Mouse (Mus musculus) MEL (cell line): Measurements from ENCODE around the gene Samd4. TPM values are rescaled to one million over a fixed set of nuclear protein-coding genes. Genes with fewer than 3 reads are reported as not detected.

Experiments
- DNase-seq: peaks from one replicate; pipeline ENCODE4 v3.0.0; 2011; ENCODE audit warnings: low read depth, low spot score
- H3K27ac ChIP-seq: 2 replicates; pipeline ENCODE4 v1.5.1; 2012; ENCODE audit warnings: low read depth, mild to moderate bottlenecking, control low read depth, low read length, moderate library complexity; ENCODE audit not compliant: control insufficient read depth
- H3K27me3 ChIP-seq, 2 experiments: fragments of 150-350 bp in 1 of 2; sonication (generic) in 1 of 2; 2 replicates each; pipeline ENCODE4 v1.6.1; 2012; ENCODE audit warnings: low read length in 2 of 2, mild to moderate bottlenecking in 2 of 2, improper control_type of control experiment in 1 of 2, moderate library complexity in 1 of 2; ENCODE audit not compliant: insufficient read depth in 2 of 2, control insufficient read depth in 1 of 2
- H3K36me3 ChIP-seq, 2 experiments: 2 replicates each; pipeline ENCODE4 v1.6.1; 2012 to 2014; ENCODE audit warnings: low read length in 2 of 2, improper control_type of control experiment in 1 of 2, inconsistent platforms in 1 of 2, mild to moderate bottlenecking in 1 of 2; ENCODE audit not compliant: insufficient read depth in 2 of 2, control insufficient read depth in 1 of 2
- H3K4me1 ChIP-seq, 2 experiments: fragments of 150-350 bp in 1 of 2; sonication (generic) in 1 of 2; 2 replicates each; pipeline ENCODE4 v1.6.1; 2012; ENCODE audit warnings: low read length in 2 of 2, improper control_type of control experiment in 1 of 2, mild to moderate bottlenecking in 1 of 2; ENCODE audit not compliant: insufficient read depth in 2 of 2, control insufficient read depth in 1 of 2
- H3K4me3 ChIP-seq, 2 experiments: fragments of 150-350 bp in 1 of 2; sonication (generic) in 1 of 2; 2 replicates each; pipeline ENCODE4 v1.5.1; 2012; ENCODE audit warnings: low read depth in 2 of 2, low read length in 2 of 2, mild to moderate bottlenecking in 2 of 2, moderate library complexity in 2 of 2, control low read depth in 1 of 2, improper control_type of control experiment in 1 of 2; ENCODE audit not compliant: control insufficient read depth in 1 of 2, insufficient read depth in 1 of 2
- H3K79me2 ChIP-seq: 2 replicates; pipeline ENCODE4 v1.6.1; 2012; ENCODE audit warnings: mild to moderate bottlenecking, low read length, moderate library complexity; ENCODE audit not compliant: control insufficient read depth, poor library complexity, insufficient read depth
- H3K9ac ChIP-seq: 2 replicates; pipeline ENCODE4 v1.6.1; 2012; ENCODE audit warnings: low read depth, mild to moderate bottlenecking, control low read depth, low read length, moderate library complexity; ENCODE audit not compliant: control insufficient read depth, poor library complexity, severe bottlenecking
- H3K9me3 ChIP-seq: fragments of 150-350 bp; sonication (generic); replicated peaks from 2 replicates; pipeline ENCODE4 v1.6.1; 2012; ENCODE audit warnings: mild to moderate bottlenecking, low read length, improper control_type of control experiment, moderate library complexity; ENCODE audit not compliant: insufficient read depth
- CHD1 ChIP-seq: IDR thresholded peaks from 2 replicates; pipeline ENCODE4 v1.6.1; 2012; ENCODE audit warnings: low read depth, mild to moderate bottlenecking, inconsistent platforms, low read length, improper control_type of control experiment
- CHD2 ChIP-seq: IDR thresholded peaks from 2 replicates; pipeline ENCODE4 v1.6.1; 2011; ENCODE audit warnings: low read length, improper control_type of control experiment
- EP300 ChIP-seq, 2 experiments: IDR thresholded peaks; 2 replicates each; pipeline ENCODE4 v1.6.1; 2011; ENCODE audit warnings: improper control_type of control experiment in 2 of 2, low read length in 2 of 2, low read depth in 1 of 2, mild to moderate bottlenecking in 1 of 2
- ETS1 ChIP-seq: IDR thresholded peaks from 2 replicates; pipeline ENCODE4 v1.6.1; 2012; ENCODE audit warnings: low read depth, mild to moderate bottlenecking, inconsistent platforms, low read length, improper control_type of control experiment, moderate library complexity
- GABPA ChIP-seq: IDR thresholded peaks from 2 replicates; pipeline ENCODE4 v1.6.1; 2012; ENCODE audit warnings: low read depth, mild to moderate bottlenecking, inconsistent platforms, low read length, improper control_type of control experiment, moderate library complexity
- GATA1 ChIP-seq: IDR thresholded peaks from 2 replicates; pipeline ENCODE4 v1.6.1; 2011; ENCODE audit warnings: low read depth, low read length, improper control_type of control experiment
- HCFC1 ChIP-seq: IDR thresholded peaks from 2 replicates; pipeline ENCODE4 v1.6.1; 2012; ENCODE audit warnings: low read depth, mild to moderate bottlenecking, inconsistent platforms, low read length, improper control_type of control experiment, moderate library complexity
- MAX ChIP-seq: IDR thresholded peaks from 2 replicates; pipeline ENCODE4 v1.6.1; 2011; ENCODE audit warnings: low read length, improper control_type of control experiment
- MAZ ChIP-seq: IDR thresholded peaks from 2 replicates; pipeline ENCODE4 v1.6.1; 2012; ENCODE audit warnings: low read depth, mild to moderate bottlenecking, inconsistent platforms, low read length, improper control_type of control experiment
- MEF2A ChIP-seq: IDR thresholded peaks from 2 replicates; pipeline ENCODE4 v1.6.1; 2014; ENCODE audit warnings: low read depth, mild to moderate bottlenecking, inconsistent platforms, low read length, improper control_type of control experiment; ENCODE audit not compliant: poor library complexity, insufficient replicate concordance, severe bottlenecking; ENCODE audit errors: extremely low read depth
- MYC ChIP-seq: IDR thresholded peaks from 2 replicates; pipeline ENCODE4 v1.6.1; 2011; ENCODE audit warnings: low read depth, mild to moderate bottlenecking, low read length, improper control_type of control experiment, moderate library complexity
- NELFE ChIP-seq: IDR thresholded peaks from 2 replicates; pipeline ENCODE4 v1.6.1; 2011; ENCODE audit warnings: low read depth, low read length, improper control_type of control experiment
- NRF1 ChIP-seq: IDR thresholded peaks from 2 replicates; pipeline ENCODE4 v1.6.1; 2014; ENCODE audit warnings: low read depth, mild to moderate bottlenecking, inconsistent platforms, low read length, improper control_type of control experiment, moderate library complexity; ENCODE audit not compliant: poor library complexity, insufficient read depth, severe bottlenecking
- RCOR1 ChIP-seq: IDR thresholded peaks from 2 replicates; pipeline ENCODE4 v1.6.1; 2012; ENCODE audit warnings: low read depth, mild to moderate bottlenecking, inconsistent platforms, low read length, improper control_type of control experiment
- TBP ChIP-seq: IDR thresholded peaks from 2 replicates; pipeline ENCODE4 v1.8.0; 2011; ENCODE audit warnings: low read depth, low read length, improper control_type of control experiment
- TCF12 ChIP-seq: IDR thresholded peaks from 2 replicates; pipeline ENCODE4 v1.6.1; 2014; ENCODE audit warnings: low read depth, mild to moderate bottlenecking, inconsistent platforms, low read length, improper control_type of control experiment, moderate library complexity
- USF1 ChIP-seq: IDR thresholded peaks from 2 replicates; pipeline ENCODE4 v1.6.1; 2014; ENCODE audit warnings: low read depth, mild to moderate bottlenecking, inconsistent platforms, low read length, improper control_type of control experiment, moderate library complexity
- ZKSCAN1 ChIP-seq: IDR thresholded peaks from 2 replicates; pipeline ENCODE4 v1.6.1; 2012; ENCODE audit warnings: low read depth, mild to moderate bottlenecking, inconsistent platforms, low read length, improper control_type of control experiment, moderate library complexity
- ZMIZ1 ChIP-seq: IDR thresholded peaks from 2 replicates; pipeline ENCODE4 v1.6.1; 2012; ENCODE audit warnings: low read depth, mild to moderate bottlenecking, inconsistent platforms, low read length, improper control_type of control experiment, moderate library complexity
- ZNF384 ChIP-seq: IDR thresholded peaks from 2 replicates; pipeline ENCODE4 v1.6.1; 2012; ENCODE audit warnings: low read depth, mild to moderate bottlenecking, inconsistent platforms, low read length, improper control_type of control experiment
- polyA plus RNA-seq, 2 experiments: library from polyadenylated mRNA; stranded (reverse) in 1 of 2; unstranded in 1 of 2; fragments of >175 nt in 1 of 2; fragments of >200 nt in 1 of 2; gene quantifications; 2 replicates each; pipeline versions ENCODE4 v1.2.1 to v1.2.4; 2012; ENCODE audit warnings: low replicate concordance in 2 of 2, low read depth in 1 of 2; ENCODE audit not compliant: insufficient read length in 2 of 2, insufficient read depth in 1 of 2, missing spikeins in 1 of 2
- total RNA-seq: library from RNA; depleted of rRNA; stranded (reverse); fragments of 300-350 nt; gene quantifications from 2 replicates; pipeline ENCODE4 v1.2.3, GENCODE M21; 2012; rRNA removed

Samd4 gene
- total and polyA plus RNA-seq, 3 experiments = 0.04 to 0.08 TPM; not detected in 1

- H3K27ac ChIP-seq = no peak overlapping the region
- H3K9ac ChIP-seq = no peak overlapping the region
- DNase-seq = no peak
- H3K4me1 ChIP-seq = peaks cover 0 to 5% of the 10 kb centered on the region in 2 experiments; a peak in 2 of 4 replicates
- no peak for TF ChIP-seq HCFC1
- TF ChIP-seq USF1 = no peak
- no peak for TF ChIP-seq TCF12
- TF ChIP-seq TBP = no peak
- no peak for TF ChIP-seq ZMIZ1
- TF ChIP-seq NRF1 = no peak
- no peak for TF ChIP-seq CHD2
- TF ChIP-seq ZKSCAN1 = no peak
- TF ChIP-seq MAZ = no peak
- no peak for TF ChIP-seq GABPA
- no peak for TF ChIP-seq MAX
- no peak for TF ChIP-seq CHD1
- TF ChIP-seq GATA1 = no peak
- TF ChIP-seq ETS1 = no peak
- no peak for TF ChIP-seq NELFE
- H3K4me3 ChIP-seq = no peak overlapping the region
- H3K79me2 ChIP-seq = no peaks in the 10 kb centered on the region
- peaks cover 0 to 2% of the 10 kb centered on the region in 2 experiments; a peak in 1 of 4 replicates for H3K36me3 ChIP-seq
- H3K27me3 ChIP-seq = no peaks in the 10 kb centered on the region
- H3K9me3 ChIP-seq = no peaks in the 10 kb centered on the region
These were observed 268.7 kb downstream of the Samd4 start for GRCm38 (mm10) chr14:47151306-47151705.

GRCm38 (mm10) chr14:47154303-47154702 is 271.6 kb downstream of the Samd4 start:
- H3K27me3 ChIP-seq = no peaks in the 10 kb centered on the region
- TF ChIP-seq RCOR1 = peak; percentile 72
- peak in 1 of 2 experiments; percentile 5; a peak in 2 of 4 replicates for TF ChIP-seq EP300 (IDR thresholded peaks at IDR 0.05; ENCODE audit: low read depth in 1 of 2, low read length in 2 of 2)
- no peak for TF ChIP-seq GABPA
- TF ChIP-seq ZNF384 = peak; percentile 55
- peak; percentile 69 for TF ChIP-seq GATA1
- TF ChIP-seq MEF2A = peak; percentile 73; the same call in 1 of the 2 replicates
- no peak for TF ChIP-seq HCFC1
- TF ChIP-seq MYC = no peak
- H3K9ac ChIP-seq = no peak overlapping the region
- no peaks in the 10 kb centered on the region for H3K9me3 ChIP-seq
- no peak overlapping the region for H3K27ac ChIP-seq
- no peaks in the 10 kb centered on the region for H3K79me2 ChIP-seq
- DNase-seq = no peak
- H3K4me3 ChIP-seq = no peak overlapping the region
- H3K4me1 ChIP-seq = peaks cover 0 to 5% of the 10 kb centered on the region in 2 experiments; a peak in 2 of 4 replicates
- peaks cover 0 to 2% of the 10 kb centered on the region in 2 experiments; a peak in 1 of 4 replicates for H3K36me3 ChIP-seq

Other genes with a start within 250 kb of the Samd4 start
- gene Cdkn3, start 122.3 kb upstream of the Samd4 start, total RNA-seq = 15.7 and 17.6 TPM in 2 replicates
- 10 to 100 TPM in 1 of 2 experiments, not detected in 1; 19.6 TPM for gene Cdkn3, start 122.3 kb upstream of the Samd4 start, polyA plus RNA-seq
- 49.3 and 50.6 TPM in 2 replicates for gene Cnih1, start 94.4 kb upstream of the Samd4 start, total RNA-seq
- gene Cnih1, start 94.4 kb upstream of the Samd4 start, polyA plus RNA-seq = 100 to 1,000 TPM in 1 of 2 experiments, not detected in 1; 155 TPM
- gene Gmfb, start 60.6 kb upstream of the Samd4 start, total RNA-seq = 53.0 and 59.6 TPM in 2 replicates
- gene Gmfb, start 60.6 kb upstream of the Samd4 start, polyA plus RNA-seq = 10 to 100 TPM in 1 of 2 experiments, not detected in 1; 55.6 TPM
- gene Cgrrf1, start 50.7 kb upstream of the Samd4 start, total RNA-seq = 18.3 and 19.3 TPM in 2 replicates
- gene Cgrrf1, start 50.7 kb upstream of the Samd4 start, polyA plus RNA-seq = 10 to 100 TPM in 1 of 2 experiments, not detected in 1; 26.2 TPM